In the genomic region with DNA sequence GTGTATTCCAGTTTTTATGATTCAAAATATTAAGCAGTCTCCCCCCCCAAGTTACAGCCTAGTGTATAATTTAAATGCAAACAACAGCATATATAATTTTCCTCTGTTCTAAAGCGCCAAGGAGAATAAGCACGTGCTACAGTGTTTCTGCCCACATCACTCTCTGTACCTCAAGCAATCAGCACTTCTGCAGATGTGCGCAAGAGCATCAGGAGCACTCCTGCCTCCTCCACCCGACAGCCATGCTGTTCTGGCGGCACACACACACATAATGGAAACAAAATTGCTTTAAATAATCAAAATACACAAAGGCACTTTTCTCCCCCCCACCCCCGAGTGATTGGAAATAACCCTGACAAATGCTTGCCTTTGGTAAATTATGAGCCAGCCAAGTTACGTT, we compare ENCODE assay signal across 21 mouse cellular contexts.
A peak's percentile ranks its signal among the peaks of the same experiment; 100 is the strongest.
DNase-seq lines count a peak whose midpoint lies in the region; ATAC-seq and TF ChIP-seq lines count a peak whose summit lies in the region.
"Had no signal": no experiment of that assay in that cellular context is flagged by ENCODE, and none has a peak within 500 bp of the region (broad histone marks: within the 10 kb centered on the region; RNA-seq: fewer than 3 reads in every experiment).

No protein-coding gene starts in this region.

- no peak overlapping the region for H3K27ac ChIP-seq in hindbrain, embryonic 14.5 days
- no peak overlapping the region for H3K27ac ChIP-seq in hindbrain, embryonic 11.5 days (ENCODE audit: low read depth, low read length)
- no peak overlapping the region for H3K27ac ChIP-seq in forebrain, embryonic 15.5 days (replicated peaks)
- no peak overlapping the region for H3K27ac ChIP-seq in midbrain, postnatal 0 days (ENCODE audit: low read depth, low read length)
- H3K27ac ChIP-seq: heart, embryonic 13.5 days; layer of hippocampus, adult 2 months had no signal

- 0 out of 2 replicates have a peak, but pooled peaks cover 3% of the 10 kb centered on the region for H3K4me1 ChIP-seq in hindbrain, embryonic 14.5 days (replicated peaks; ENCODE audit: control insufficient read depth, insufficient read depth, low read length)
- no peaks in the 10 kb centered on the region for H3K4me1 ChIP-seq in hindbrain, embryonic 11.5 days (replicated peaks; ENCODE audit: control insufficient read depth, insufficient read depth, low read length)
- no peaks in the 10 kb centered on the region for H3K4me1 ChIP-seq in forebrain, embryonic 15.5 days
- H3K4me1 ChIP-seq in midbrain, postnatal 0 days (ENCODE audit: insufficient read depth, low read length): no peaks in the 10 kb centered on the region

- H3K27me3 ChIP-seq in hindbrain, embryonic 14.5 days (ENCODE audit: control insufficient read depth, insufficient read depth, low read length): no peaks in the 10 kb centered on the region
- H3K27me3 ChIP-seq in hindbrain, embryonic 11.5 days (ENCODE audit: control insufficient read depth, insufficient read depth, low read length): no peaks in the 10 kb centered on the region
- H3K27me3 ChIP-seq in forebrain, embryonic 15.5 days: no peaks in the 10 kb centered on the region
- no peaks in the 10 kb centered on the region for H3K27me3 ChIP-seq in midbrain, postnatal 0 days (ENCODE audit: insufficient read depth, low read length)
- H3K27me3 ChIP-seq: heart, embryonic 13.5 days had no signal

- no peak overlapping the region for H3K4me2 ChIP-seq in hindbrain, embryonic 14.5 days (replicated peaks)
- H3K4me2 ChIP-seq in hindbrain, embryonic 11.5 days (replicated peaks; ENCODE audit: low read depth, low read length): no peak overlapping the region
- H3K4me2 ChIP-seq in forebrain, embryonic 15.5 days (replicated peaks): no peak overlapping the region
- peak overlapping the region; percentile 15; the same call in 1 of the 2 replicates for H3K4me2 ChIP-seq in midbrain, postnatal 0 days (ENCODE audit: low read depth, low read length, poor library complexity, severe bottlenecking)
- H3K4me2 ChIP-seq: heart, embryonic 13.5 days; liver, embryonic 11.5 days had no signal

- TF ChIP-seq CTCF in midbrain, postnatal 0 days (IDR thresholded peaks at IDR 0.05): no peak

- no peaks in the 10 kb centered on the region for H3K9me3 ChIP-seq in hindbrain, embryonic 14.5 days (ENCODE audit: control insufficient read depth, low read length)
- H3K9me3 ChIP-seq in hindbrain, embryonic 11.5 days (ENCODE audit: control insufficient read depth, low read length): no peaks in the 10 kb centered on the region
- no peaks in the 10 kb centered on the region for H3K9me3 ChIP-seq in forebrain, embryonic 15.5 days
- no peaks in the 10 kb centered on the region for H3K9me3 ChIP-seq in midbrain, postnatal 0 days (ENCODE audit: low read length)
- H3K9me3 ChIP-seq: heart, embryonic 13.5 days had no signal

- DNase-seq in hindbrain, embryonic 14.5 days (ENCODE audit: low spot score): no peak
- no peak for DNase-seq in hindbrain, embryonic 11.5 days (ENCODE audit: low spot score)
- DNase-seq in brain, adult 2 months (ENCODE audit: low read depth, low spot score): peak; percentile 24
- DNase-seq in midbrain, postnatal 0 days (ENCODE audit: low spot score): no peak
- DNase-seq in frontal cortex, adult 2 months (ENCODE audit: extremely low spot score in 1 of 2, low spot score in 1 of 2): no peak
- DNase-seq in left cerebral cortex, adult 8-10 months (ENCODE audit: low spot score in 2 of 2): no peak
- DNase-seq: adrenal gland, postnatal 25 days; B cell, adult 2 months; cerebellum, adult 18-20 months; cerebellum, postnatal 36 days; gastrocnemius, postnatal 10 days; heart, adult 18-20 months; kidney, adult 8-10 months; kidney, postnatal 14 days; layer of hippocampus, postnatal 36 days; lung, adult 18-20 months; lung, postnatal 14 days had no signal

- H3K4me3 ChIP-seq in hindbrain, embryonic 14.5 days (replicated peaks; ENCODE audit: low read length): no peak overlapping the region
- H3K4me3 ChIP-seq in hindbrain, embryonic 11.5 days (ENCODE audit: low read depth, low read length): no peak overlapping the region
- H3K4me3 ChIP-seq in forebrain, embryonic 15.5 days: no peak overlapping the region
- no peak overlapping the region for H3K4me3 ChIP-seq in midbrain, postnatal 0 days (ENCODE audit: low read depth, low read length)
- H3K4me3 ChIP-seq: heart, embryonic 13.5 days; layer of hippocampus, adult 2 months had no signal

- H3K9ac ChIP-seq in hindbrain, embryonic 14.5 days: peak overlapping the region; percentile 24; the same call in 1 of the 2 replicates
- H3K9ac ChIP-seq in hindbrain, embryonic 11.5 days (ENCODE audit: low read depth, low read length): no peak overlapping the region
- H3K9ac ChIP-seq in forebrain, embryonic 15.5 days (replicated peaks): no peak overlapping the region
- no peak overlapping the region for H3K9ac ChIP-seq in midbrain, postnatal 0 days (replicated peaks; ENCODE audit: low read length, poor library complexity, severe bottlenecking)
- H3K9ac ChIP-seq: heart, embryonic 13.5 days had no signal

- WGBS in hindbrain, embryonic 14.5 days: 45% methylated on average over 7 of the region's 7 CpGs
- 76% methylated on average over 7 of the region's 7 CpGs for WGBS in hindbrain, embryonic 11.5 days
- WGBS in forebrain, embryonic 15.5 days: 57% methylated on average over 7 of the region's 7 CpGs
- WGBS in midbrain, postnatal 0 days: 47% methylated on average over 7 of the region's 7 CpGs

- no peaks in the 10 kb centered on the region for H3K36me3 ChIP-seq in hindbrain, embryonic 14.5 days (replicated peaks; ENCODE audit: control insufficient read depth, insufficient read depth)
- no peaks in the 10 kb centered on the region for H3K36me3 ChIP-seq in hindbrain, embryonic 11.5 days (ENCODE audit: control insufficient read depth, insufficient read depth, low read length)
- no peaks in the 10 kb centered on the region for H3K36me3 ChIP-seq in forebrain, embryonic 15.5 days
- no peaks in the 10 kb centered on the region for H3K36me3 ChIP-seq in midbrain, postnatal 0 days (ENCODE audit: insufficient read depth, low read length)
- H3K36me3 ChIP-seq: heart, embryonic 13.5 days had no signal

- ATAC-seq in hindbrain, embryonic 14.5 days (ENCODE audit: low FRiP score): peak; percentile 69; the same call in 1 of the 2 replicates
- no peak for ATAC-seq in hindbrain, embryonic 11.5 days (ENCODE audit: low FRiP score)
- 0 out of 2 replicates have a peak, but pooled peaks have one; percentile 48 for ATAC-seq in forebrain, embryonic 15.5 days (replicated peaks)
- ATAC-seq in midbrain, postnatal 0 days (ENCODE audit: low FRiP score): no peak

Comparison
In these comparisons a context has a peak if more than half of its experiments do, and no peak if none do; other contexts are left out.
1. ATAC-seq: peak in hindbrain, embryonic 14.5 days (single experiment) and forebrain, embryonic 15.5 days (single experiment); none in hindbrain, embryonic 11.5 days (single experiment) and midbrain, postnatal 0 days (single experiment).